Mouse (Mus musculus) heart, postnatal 0 days (tissue): ENCODE measurements around the gene Crip1.

Experiments used
- CTCF ChIP-seq: IDR thresholded peaks from 2 replicates; pipeline ENCODE4 v1.5.1; 2016; ENCODE audit warnings: antibody characterized with exemption, control low read depth, low read depth
- EP300 ChIP-seq: IDR thresholded peaks from 2 replicates; pipeline ENCODE4 v1.6.1; 2016; ENCODE audit warnings: antibody characterized with exemption, low read depth

DNA sequence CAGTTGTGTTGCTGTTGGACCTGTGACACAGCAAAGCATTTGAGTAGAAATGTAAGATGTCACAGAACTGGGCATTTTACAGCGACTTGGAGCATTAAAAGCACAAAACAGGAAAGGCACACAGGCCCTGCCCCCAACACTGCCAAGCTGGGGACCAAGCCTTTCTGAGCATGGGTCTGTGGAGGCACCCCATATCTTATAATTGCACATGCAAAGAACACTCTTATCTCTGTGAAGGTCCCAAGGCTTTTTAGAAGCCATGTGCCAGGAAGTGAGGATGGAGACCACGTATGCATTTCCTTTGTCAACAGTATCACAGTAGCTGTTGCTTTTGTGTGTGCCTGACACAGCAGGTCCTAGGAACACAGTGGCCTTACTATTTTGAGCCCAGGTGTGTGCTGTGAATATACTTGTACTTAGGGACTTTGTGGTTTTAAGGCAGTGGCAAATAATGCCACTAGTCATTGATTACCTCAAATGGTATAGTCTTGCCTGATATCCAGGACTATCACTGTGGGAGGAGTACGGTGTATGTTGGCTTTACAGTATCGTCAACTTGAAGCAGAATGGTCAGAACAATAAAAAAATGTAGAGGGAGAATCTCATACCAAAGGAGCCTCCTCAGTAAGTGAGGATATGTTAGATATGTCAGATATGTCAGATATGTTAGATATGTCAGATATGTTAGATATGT lies 38.5 kb upstream of the Crip1 start:
- TF ChIP-seq CTCF (no peak), EP300 (no peak)
